Mouse (Mus musculus) ES-Bruce4 (cell line): ENCODE measurements around the gene Sarm1.

ENCODE experiments used
- CTCF ChIP-seq: IDR thresholded peaks from one replicate; pipeline ENCODE4 v1.8.1; 2011; ENCODE audit warnings: low read depth, low read length
- EP300 ChIP-seq: IDR thresholded peaks from 2 replicates; pipeline ENCODE4 v1.6.1; 2011; ENCODE audit warnings: low read depth, low read length; ENCODE audit not compliant: insufficient read depth
- POLR2A ChIP-seq: IDR thresholded peaks from one replicate; pipeline ENCODE4 v1.8.1; 2011; ENCODE audit warnings: low read length; ENCODE audit not compliant: insufficient read depth

DNA sequence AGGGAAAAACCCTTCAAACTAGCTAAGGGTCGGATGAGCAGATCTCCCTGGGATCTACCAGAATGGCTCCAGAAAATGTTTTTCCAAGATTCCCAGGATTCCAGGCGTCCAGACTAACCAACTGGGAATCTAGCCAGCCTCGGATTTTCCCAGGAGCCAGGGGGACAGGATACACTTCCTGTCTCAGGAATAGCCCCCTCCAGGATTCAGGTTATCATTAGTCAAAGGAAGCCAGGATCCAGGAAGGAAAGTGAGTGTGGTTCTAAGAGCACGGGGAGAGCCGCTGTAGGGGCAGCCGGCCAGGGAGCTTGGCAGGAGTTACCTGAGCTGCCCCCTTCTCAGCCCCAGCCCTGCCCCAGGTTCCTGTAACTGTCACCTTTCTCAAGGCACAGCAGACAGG is 33.5 kb upstream of the Sarm1 start:
- TF ChIP-seq CTCF, result no peak
- no peak for TF ChIP-seq EP300
- no peak for TF ChIP-seq POLR2A
